Mouse (Mus musculus): ENCODE measurements around the gene Fosl1. TPM values are rescaled to one million over a fixed set of nuclear protein-coding genes. Genes with fewer than 3 reads are reported as not detected.
"Not testable (repeated sequence)": the region's sequence is repeated elsewhere in the genome, so short reads cannot be mapped to it uniquely, and the experiment has no call there.

The Fosl1 gene
- total RNA-seq (2017), result 0.63 and 0.78 TPM in 2 replicates

DNA sequence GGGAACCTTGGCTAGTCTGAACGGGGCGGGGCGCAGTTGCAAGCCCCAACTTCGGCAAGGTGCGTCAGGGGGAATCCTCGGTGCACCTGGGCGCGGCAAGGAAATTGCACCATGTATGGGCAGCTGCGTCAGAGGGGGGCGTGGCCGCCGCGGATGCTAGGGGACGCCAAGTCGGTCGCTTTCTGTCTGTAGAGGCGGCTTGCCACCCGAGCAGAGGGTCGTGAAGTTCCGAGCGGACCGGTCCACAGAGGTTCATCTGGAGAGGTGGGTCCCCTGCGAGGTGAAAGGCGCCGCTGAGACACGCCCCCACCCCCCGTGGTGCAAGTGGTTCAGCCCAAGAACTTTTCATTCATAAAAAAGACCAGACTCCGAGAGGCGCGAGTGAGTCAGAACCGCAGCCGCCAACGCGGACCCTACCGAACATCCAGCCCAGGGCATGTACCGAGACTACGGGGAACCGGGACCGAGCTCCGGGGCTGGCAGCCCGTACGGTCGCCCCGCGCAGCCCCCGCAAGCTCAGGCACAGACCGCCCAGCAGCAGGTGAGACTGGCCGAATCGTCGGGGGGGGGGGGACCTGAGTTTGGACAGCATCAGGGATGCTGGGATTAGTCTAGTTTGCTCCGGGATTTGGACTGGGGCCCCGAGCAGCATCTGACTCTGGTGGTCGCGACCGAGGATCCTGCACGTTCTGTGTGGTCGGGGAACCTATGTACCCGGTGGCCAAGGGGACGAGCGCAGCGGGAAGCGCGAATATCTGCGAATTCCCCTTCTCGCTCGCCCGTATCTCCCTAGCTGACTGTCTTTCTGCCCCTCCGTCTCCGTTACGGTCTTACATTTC is at the start of gene Fosl1:
TSS of gene Fosl1 (plus strand) at position 33 of the 839 bp plus-strand sequence.
- peak; percentile 72 for ATAC-seq (replicated peaks; ENCODE audit: low read depth, poor library complexity, severe bottlenecking)

DNA sequence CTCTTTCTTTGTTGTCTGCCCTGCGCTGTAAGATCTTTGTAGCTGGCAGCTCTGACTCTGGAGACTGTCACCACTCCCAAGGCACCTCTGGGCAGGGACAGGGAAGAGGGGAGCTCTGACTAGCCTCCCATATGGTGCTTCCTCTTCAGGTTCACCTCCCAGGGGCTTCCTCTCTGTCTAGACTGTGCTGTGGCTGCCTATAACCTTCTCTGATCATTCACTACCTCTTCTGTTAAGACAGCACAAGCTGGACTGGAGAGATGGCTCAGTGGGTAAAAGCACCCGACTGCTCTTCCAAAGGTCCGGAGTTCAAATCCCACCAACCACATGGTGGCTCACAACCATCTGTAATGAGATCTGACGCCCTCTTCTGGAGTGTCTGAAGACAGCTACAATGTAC is 46.3 kb upstream of the Fosl1 start:
- not testable (repeated sequence) for ATAC-seq (replicated peaks; ENCODE audit: low read depth, poor library complexity, severe bottlenecking)

DNA sequence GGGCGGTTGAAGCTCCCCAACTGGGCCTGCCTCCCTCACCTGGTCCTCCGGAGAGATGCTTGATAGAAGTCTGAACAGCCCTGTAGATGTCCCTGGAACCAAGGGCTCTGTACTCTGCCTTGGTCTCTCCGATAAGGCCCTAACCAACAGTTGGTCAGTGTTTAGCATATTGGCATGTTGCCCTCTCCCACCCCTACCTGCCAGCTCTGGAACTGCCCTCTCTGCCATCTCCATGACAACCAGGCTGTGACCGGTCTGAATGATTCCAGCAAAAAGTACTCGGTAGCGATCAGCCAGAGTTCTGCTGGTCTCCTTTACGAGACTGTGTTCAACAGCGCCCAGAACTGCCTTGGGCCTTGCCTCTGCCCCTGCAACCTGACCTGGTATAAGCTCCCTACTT is 45.1 kb upstream of the Fosl1 start, which contains the start of gene Tsga10ip:
TSS of gene Tsga10ip (minus strand) at position 234 of the 400 bp plus-strand sequence.
- ATAC-seq (replicated peaks; ENCODE audit: low read depth, poor library complexity, severe bottlenecking), result no peak

DNA sequence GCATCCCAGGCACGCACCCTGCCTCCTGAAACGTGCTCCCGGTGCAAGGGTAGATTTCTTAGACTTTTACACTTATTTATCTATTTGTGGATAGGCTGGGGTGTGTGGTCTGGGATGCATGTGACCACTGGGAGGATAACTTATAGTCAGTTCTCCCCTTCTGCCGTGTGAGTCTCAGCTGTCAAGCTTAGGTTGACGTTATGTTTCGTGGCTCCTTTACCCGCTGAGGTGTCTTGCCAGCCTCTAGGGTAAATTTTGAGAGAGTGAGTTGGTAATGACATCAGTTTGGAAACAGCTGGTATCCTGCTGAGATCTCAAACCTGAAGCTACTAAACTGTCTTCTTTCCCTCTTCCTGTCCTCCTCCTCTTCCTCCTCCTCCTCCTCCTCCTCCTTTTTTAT is 41.4 kb upstream of the Fosl1 start:
- ATAC-seq (replicated peaks; ENCODE audit: low read depth, poor library complexity, severe bottlenecking), result peak; percentile 45

DNA sequence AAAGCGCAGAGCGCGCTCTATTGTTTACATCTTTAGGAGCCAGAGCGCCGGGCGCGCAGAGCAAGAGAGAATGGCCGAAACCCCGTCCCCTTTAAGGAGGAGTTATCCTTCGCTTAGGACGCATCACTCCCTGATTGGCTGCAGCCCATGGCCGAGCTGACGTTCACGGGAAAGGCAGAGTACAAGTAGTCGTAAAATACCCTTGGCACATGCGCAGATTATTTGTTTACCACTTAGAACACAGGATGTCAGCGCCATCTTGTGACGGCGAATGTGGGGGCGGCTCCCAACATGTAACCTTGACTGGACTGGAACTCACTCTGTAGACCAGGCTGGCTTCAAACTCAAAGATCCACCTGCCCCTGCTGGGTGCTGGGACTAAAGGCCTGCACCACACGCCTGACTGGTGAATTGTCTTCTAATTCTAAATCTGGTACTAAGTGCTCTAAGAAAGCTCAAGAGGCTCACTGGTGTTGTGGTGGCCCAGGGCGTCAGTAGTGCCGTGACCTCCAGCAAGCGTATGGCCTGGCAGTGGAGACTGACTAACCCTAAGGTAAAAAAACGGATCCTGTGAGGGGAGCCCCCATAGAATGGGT is 40.7 kb upstream of the Fosl1 start:
- ATAC-seq (replicated peaks; ENCODE audit: low read depth, poor library complexity, severe bottlenecking), result peak; percentile 33

DNA sequence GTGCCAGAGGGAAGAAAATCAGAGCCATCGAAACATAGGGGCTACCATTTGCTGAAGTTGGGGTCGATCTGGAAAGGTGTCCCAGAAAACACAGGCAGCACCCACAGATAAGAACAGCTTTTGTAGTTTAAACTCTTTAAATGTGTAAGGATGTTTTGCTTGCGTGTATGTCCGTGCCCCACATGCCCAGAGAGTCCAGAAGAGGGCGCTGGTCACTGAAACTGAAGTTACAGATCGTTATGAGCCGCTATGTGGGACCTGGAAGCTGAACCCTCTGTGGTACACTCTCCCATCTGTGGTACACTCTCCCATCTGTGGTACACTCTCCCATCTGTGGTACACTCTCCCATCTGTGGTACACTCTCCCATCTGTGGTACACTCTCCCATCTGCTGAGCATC is 40.2 kb upstream of the Fosl1 start:
- ATAC-seq (replicated peaks; ENCODE audit: low read depth, poor library complexity, severe bottlenecking), result peak; percentile 81

DNA sequence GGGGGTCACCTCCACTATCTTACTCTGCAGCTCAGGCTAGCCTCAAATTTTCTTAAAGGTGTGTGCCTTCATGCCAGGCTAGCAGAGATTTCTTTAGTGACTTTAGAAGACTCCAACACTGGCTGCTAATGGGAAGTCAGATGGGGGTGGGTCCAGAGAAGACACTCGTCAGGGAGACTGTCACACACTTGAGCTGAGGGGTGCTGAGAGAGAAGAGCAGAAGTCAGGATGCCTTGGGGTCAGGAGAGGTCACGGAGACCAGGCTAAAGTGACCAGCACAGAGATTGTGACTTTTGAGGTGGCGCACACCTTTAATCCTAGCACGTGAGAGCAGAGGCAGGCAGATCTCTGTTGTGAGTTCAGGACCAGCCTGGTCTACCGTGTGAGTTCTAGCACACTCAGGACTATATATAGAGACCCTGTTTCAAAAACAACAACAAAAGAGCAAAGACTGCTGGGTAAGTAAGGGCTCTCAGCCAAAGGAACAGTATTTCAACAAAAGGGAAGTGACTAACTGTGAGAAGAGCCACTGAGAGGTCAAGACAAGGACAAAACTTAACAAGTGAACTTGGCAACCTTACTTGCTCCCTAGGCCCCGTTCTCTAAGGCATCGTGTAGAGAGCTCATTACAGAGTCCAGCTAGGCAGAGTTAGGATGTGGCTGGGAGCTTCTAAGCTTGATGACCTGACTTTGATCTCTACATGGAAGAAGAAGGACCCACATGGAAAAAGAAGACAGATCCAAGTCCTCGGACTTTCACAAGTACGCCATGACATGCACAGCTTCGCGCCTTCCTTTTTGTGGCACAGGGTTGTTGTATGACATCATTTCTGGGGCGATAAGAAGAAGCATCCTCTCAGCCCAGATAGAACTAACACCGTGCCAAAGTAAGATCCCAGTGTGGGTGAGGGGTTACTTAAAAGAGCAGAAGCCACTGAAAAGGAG is 39.0 kb upstream of the Fosl1 start:
- ATAC-seq (replicated peaks; ENCODE audit: low read depth, poor library complexity, severe bottlenecking), result peak; percentile 24; the same call in 1 of the 2 replicates

DNA sequence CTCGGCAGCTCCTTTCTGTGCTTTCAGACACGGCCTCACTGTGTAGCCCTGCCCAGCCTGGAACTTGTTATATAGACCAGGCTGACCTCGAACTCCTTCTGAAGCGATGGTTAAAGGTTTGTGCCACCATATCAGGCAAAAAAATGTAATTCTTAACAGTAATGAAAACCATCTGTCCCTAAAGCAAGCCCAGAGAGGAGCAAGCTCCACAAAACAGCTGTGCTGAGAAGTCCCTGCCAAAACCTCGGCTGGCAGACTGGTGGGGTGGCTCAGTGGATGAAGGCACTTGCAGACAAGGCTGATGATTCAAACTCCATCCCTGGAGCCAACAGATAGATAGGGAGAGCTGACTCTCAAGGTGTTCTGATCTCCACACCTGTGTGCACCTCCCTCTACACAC is 38.3 kb upstream of the Fosl1 start:
- no peak for ATAC-seq (replicated peaks; ENCODE audit: low read depth, poor library complexity, severe bottlenecking)

DNA sequence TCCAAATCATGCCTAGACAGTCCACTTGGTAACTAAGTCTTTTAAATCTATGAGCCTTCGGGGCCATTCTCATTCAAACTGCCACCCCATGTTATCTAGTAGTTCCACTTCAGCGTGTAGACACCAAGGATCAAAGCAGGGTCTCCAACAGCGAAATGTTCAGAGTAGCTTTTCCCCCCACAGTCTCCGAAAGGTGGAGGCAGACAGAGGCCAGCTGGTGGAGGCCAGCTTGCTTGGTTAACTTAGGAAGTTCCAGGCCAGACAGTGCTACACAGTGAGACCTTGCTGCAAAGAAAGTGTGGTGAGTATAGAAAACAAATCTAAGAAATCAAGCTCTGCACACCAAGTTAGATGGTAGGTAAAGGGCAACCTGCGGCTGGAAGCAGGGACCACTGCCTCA is 36.7 kb upstream of the Fosl1 start:
- no peak for ATAC-seq (replicated peaks; ENCODE audit: low read depth, poor library complexity, severe bottlenecking)

DNA sequence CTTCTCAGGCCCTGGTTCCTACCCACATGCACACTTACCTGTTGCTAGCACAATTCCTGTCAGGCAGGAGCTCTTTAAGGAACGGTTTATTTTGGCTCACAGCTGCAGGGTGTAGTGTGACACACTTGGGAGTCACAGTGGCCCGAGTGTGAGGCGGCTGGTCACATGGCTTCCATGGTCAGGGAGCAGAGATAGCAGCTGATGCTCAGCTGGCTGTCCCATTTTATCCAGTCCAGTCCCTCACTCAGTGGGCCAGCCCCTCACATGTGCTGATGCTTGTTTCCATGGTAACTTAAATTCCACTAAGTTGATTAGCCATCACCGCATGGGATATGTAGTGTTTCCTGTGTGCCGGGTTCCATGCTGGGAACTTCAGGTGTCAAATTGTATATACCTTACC is 35.4 kb upstream of the Fosl1 start:
- no peak for ATAC-seq (replicated peaks; ENCODE audit: low read depth, poor library complexity, severe bottlenecking)

DNA sequence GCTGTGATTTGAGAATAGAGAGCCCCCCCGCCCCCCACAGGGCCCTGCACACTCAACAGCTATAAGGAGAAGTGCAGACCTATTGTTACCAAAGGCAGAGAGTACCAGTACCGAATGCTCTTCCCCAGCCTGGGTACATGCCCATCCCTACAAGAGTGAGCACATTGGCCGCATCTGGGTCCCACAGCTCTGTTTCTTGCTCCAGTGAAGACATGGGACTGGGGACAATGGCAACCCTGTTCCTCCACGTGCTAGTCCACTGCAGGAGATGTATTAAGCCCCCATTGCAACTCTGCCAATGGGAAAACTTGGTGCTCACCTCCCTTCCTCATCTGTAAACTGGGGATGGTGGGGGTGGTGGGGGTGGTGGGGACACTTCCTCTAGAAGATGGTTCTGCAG is 33.5 kb upstream of the Fosl1 start:
- no peak for ATAC-seq (replicated peaks; ENCODE audit: low read depth, poor library complexity, severe bottlenecking)

DNA sequence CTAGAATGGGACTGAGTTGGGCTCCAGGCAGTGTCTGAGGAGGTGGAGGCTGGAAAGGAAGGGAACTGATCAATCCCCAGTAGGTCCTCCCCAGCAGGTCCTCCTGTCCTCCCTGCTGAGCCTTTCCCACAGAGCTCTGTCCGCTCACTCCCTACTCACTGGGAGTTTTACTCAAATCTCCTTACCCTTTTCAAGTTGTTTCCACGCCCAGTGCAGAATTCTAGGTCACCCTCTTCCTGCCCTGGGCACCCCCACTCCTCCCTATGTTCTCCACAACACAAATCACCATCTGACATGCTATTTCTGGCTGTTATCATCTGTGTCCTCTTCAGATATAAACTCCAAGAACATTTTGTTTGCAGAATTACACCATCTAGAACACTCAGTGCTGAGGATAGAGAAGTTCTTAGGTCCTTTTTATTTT is 32.8 kb upstream of the Fosl1 start:
- no peak for ATAC-seq (replicated peaks; ENCODE audit: low read depth, poor library complexity, severe bottlenecking)

DNA sequence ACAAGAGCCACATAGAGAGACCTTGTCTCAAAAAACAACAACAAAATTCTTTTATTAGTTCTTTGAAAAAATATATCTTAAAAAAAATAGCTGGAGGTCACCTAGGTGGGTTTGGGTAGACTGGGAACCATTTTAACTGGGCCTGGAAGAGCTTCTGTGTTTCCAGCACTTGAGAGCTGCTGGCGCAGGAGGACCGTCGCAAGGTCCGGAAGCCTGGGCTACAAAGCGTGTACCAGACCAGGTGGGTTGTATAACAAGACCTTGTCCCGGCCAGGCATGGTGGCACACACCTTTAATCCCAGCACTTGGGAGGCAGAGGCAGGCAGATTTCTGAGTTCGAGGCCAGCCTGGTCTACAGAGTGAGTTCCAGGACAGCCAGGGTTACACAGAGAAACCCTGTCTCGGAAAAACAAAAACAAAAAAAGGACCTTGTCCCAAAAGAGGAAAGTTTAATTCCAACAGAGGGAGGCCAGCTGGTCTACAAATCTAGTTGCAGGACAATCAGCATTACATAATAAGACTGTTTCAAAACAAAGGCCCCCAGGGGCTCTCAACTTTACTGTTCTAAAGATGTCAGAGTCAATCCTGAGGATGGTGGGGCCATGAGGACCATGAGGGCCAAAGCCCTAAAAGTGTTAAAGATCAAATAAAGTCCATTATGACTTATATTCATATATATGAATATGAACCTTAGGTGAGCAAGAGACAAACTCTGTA is 28.4 kb upstream of the Fosl1 start:
- no peak for ATAC-seq (replicated peaks; ENCODE audit: low read depth, poor library complexity, severe bottlenecking)

DNA sequence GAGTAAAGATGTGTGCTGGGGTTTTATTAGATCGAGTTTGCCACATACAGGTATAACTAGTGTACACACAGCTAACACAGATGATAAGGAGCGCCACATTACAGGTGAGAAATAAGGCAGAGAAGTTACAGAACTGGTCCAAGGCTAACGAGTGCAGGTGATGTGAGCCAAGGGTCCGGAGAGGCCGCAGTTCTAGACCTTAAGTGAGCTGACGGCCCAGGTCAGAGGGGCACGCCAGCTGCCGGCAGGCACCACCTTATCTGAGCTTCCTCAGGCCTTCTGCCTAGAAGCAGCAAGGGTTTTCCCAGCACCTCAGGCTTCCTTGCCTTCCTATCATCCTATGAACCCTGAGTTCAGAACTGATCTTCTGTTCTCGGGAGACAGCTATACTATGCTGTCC is 27.7 kb upstream of the Fosl1 start:
- no peak for ATAC-seq (replicated peaks; ENCODE audit: low read depth, poor library complexity, severe bottlenecking)

DNA sequence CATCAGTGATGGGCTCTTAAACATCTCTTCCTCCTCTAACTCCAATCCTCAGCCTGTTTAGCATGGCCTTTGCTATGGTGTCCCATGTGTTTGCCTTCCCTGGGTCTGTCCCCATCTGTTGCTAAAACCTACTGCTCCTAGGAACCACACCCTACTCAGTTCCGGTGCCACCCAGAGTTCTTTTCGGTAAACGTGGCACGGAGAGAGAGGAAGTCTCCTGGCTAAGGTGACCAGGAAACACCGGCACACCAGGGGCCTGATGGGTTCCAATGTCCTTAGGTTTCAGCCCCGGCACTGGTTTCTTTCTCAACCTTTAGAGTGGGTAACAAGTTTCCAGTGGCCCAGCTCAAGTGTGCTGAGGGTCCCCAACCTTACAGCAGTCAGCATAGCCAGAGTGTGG is 26.8 kb upstream of the Fosl1 start:
- ATAC-seq (replicated peaks; ENCODE audit: low read depth, poor library complexity, severe bottlenecking), result no peak

DNA sequence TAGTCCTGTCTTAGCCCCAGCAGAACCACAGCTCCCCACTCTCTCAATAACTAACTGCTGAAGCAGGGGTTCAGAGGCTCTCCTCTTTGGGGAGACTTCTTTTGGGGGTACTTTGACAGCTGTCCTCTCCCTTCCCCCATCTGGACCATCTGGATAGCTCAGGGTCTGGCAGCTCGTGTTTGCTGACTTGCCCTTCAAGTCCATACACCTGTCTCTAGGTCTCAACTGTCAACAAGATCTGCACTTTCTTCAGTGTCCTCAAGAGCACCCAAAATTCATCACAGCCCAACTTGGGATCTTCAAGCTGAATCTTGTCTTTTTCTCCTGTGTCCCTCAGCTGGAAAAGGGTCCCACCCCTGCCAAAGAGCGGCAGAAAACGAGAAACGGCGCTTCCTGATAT is 25.6 kb upstream of the Fosl1 start:
- no peak for ATAC-seq (replicated peaks; ENCODE audit: low read depth, poor library complexity, severe bottlenecking)

DNA sequence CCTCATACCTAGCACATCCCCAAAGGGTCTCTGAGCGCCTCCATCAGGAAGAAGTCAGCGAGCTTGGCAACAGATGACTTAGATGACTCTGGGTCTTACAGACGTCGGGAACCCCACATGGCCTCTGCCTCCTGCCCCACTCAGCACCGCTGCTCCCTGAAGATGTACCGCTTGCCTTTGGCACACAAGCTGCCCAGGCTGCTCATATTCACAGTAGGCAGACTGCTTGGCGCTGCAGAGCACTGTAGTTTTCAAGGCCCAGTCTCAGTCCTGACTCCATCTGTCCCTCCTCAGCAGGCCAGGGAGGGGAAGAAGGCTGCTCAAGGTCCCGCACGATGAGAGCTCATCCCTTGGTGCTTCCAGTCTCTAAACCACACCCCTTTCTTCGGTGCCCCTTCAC is 25.1 kb upstream of the Fosl1 start:
- ATAC-seq (replicated peaks; ENCODE audit: low read depth, poor library complexity, severe bottlenecking), result no peak

DNA sequence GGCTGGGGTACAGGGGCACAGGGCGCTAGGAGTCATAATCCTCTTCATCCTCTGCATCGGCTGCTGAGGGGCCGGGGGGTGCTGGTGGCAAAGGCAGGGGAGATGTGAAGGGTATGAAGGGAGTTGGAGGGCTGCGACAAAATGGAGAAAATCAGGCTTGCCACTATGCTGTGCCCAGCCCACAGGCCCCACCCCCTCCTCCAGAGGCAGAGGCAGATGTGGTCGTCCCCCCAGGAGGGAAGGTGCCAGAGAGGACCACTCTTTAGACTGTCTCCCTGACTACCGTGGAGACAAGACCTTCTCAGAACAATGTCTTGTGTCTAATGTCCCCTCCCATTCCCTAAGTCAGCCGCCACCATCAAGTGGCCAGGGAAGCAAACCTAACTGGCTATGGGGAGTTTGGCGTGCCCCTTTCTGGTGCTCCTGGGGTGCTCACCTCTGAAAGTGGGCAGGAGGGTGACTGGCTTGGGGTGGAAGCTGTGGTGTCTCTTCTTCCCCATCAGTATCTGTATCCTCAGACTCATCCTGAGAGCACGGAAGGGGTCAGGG is 24.4 kb upstream of the Fosl1 start:
- ATAC-seq (replicated peaks; ENCODE audit: low read depth, poor library complexity, severe bottlenecking), result no peak

DNA sequence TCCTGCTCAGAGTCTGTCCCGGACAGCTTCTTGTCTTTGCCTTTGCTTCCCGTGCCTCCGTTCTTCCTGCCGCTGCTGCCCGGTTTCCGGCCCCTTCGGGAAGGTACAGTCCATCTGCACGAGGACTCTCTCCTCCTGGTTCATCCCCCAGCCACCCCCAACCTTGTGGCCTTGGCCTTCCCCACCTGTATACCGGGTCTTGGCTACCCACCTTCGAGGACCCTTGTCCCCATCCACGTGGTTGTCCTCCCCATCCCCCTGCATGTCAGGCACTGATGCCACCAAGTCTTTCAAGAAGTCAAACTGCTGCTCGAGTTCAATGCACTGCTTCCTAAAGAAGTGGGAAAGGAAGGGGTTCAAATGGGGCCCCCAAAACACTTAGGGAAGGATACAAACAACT is 23.8 kb upstream of the Fosl1 start:
- ATAC-seq (replicated peaks; ENCODE audit: low read depth, poor library complexity, severe bottlenecking), result no peak

Measured in common myeloid progenitor, adult 5-6 weeks (primary cell).